Mouse (Mus musculus) cerebellum, postnatal 10 days (tissue): ENCODE results near the gene Larp4.

Source experiments
- DNase-seq, 2 experiments: peaks; one replicate each; pipeline ENCODE4 v3.0.0; 2021; ENCODE audit warnings: mixed read lengths in 2 of 2

Larp4 gene

GRCm38 (mm10) chr15:100059626-100060311 lies 89.9 kb downstream of the Larp4 start:
- DNase-seq, result no peak

GRCm38 (mm10) chr15:100060513-100061140 lies 90.8 kb downstream of the Larp4 start:
- no peak for DNase-seq

- no peak for DNase-seq
Observed at GRCm38 (mm10) chr15:100061377-100061776, 91.5 kb downstream of the Larp4 start.

- no peak for DNase-seq
Observed at GRCm38 (mm10) chr15:100063229-100063773, 93.4 kb downstream of the Larp4 start.
